Mouse (Mus musculus): ENCODE measurements around the gene Slfnl1. TPM values are rescaled to one million over a fixed set of nuclear protein-coding genes. Genes with fewer than 3 reads are reported as not detected.

The Slfnl1 gene
- polyA plus RNA-seq, 1 experiment from 2014 or later: not detected

Other genes with a start within 250 kb of the Slfnl1 start
- gene Foxo6, start 244.9 kb upstream of the Slfnl1 start, polyA plus RNA-seq (2015; fragmentation: Nextera tagmentation; extraction: Ambion mirVana): 4.4 and 5.3 TPM in 2 replicates
- gene Scmh1, start 127.0 kb upstream of the Slfnl1 start, polyA plus RNA-seq (2015; fragmentation: Nextera tagmentation; extraction: Ambion mirVana): 65.8 and 72.4 TPM in 2 replicates
- 96.1 and 97.7 TPM in 2 replicates for gene Ctps, start 38.0 kb downstream of the Slfnl1 start, polyA plus RNA-seq (2015; fragmentation: Nextera tagmentation; extraction: Ambion mirVana)
- not detected in 2 replicates for gene Gm8439, start 56.5 kb downstream of the Slfnl1 start, polyA plus RNA-seq (2015; fragmentation: Nextera tagmentation; extraction: Ambion mirVana)
- 0.41 and 0.64 TPM in 2 replicates for gene Cited4, start 134.3 kb downstream of the Slfnl1 start, polyA plus RNA-seq (2015; fragmentation: Nextera tagmentation; extraction: Ambion mirVana)
- 8.8 TPM in 2 replicates for gene Kcnq4, start 216.4 kb downstream of the Slfnl1 start, polyA plus RNA-seq (2015; fragmentation: Nextera tagmentation; extraction: Ambion mirVana)